Mouse (Mus musculus) C2C12 (cell line): ENCODE data around the gene Hoxc10. TPM values are rescaled to one million over a fixed set of nuclear protein-coding genes. Genes with fewer than 3 reads are reported as not detected.

Experiments used
- H3K27me3 ChIP-seq: one replicate; pipeline ENCODE4 v1.6.1; 2011; ENCODE audit not compliant: control insufficient read depth, insufficient read depth, insufficient read length
- H3K36me3 ChIP-seq: one replicate; pipeline ENCODE4 v1.6.1; 2011; ENCODE audit not compliant: control insufficient read depth, insufficient read depth
- H3K4me3 ChIP-seq: one replicate; pipeline ENCODE4 v1.5.1; 2011; ENCODE audit warnings: mild to moderate bottlenecking, control low read depth; ENCODE audit not compliant: poor library complexity, insufficient read depth, severe bottlenecking
- H3K79me2 ChIP-seq: one replicate; pipeline ENCODE4 v1.6.1; 2011; ENCODE audit not compliant: control insufficient read depth, insufficient read depth
- H3K79me3 ChIP-seq: one replicate; pipeline ENCODE4 v1.6.1; 2011; ENCODE audit warnings: low read depth, control low read depth
- H3ac ChIP-seq: one replicate; pipeline ENCODE3; 2011; ENCODE audit warnings: low read depth; ENCODE audit not compliant: control insufficient read depth, insufficient read length
- CEBPB ChIP-seq: IDR thresholded peaks from one replicate; pipeline ENCODE4 v1.6.1; 2011; ENCODE audit warnings: low read depth, mild to moderate bottlenecking, control low read depth, moderate library complexity
- CTCF ChIP-seq: IDR thresholded peaks from one replicate; pipeline ENCODE4 v1.5.1; 2011; ENCODE audit not compliant: control insufficient read depth, insufficient read depth, insufficient read length
- FOSL1 ChIP-seq: IDR thresholded peaks from one replicate; pipeline ENCODE4 v1.8.0; 2011; ENCODE audit warnings: mild to moderate bottlenecking, low read length; ENCODE audit not compliant: poor library complexity, insufficient read depth, severe bottlenecking
- MAX ChIP-seq: IDR thresholded peaks from one replicate; pipeline ENCODE4 v1.6.1; 2011; ENCODE audit warnings: mild to moderate bottlenecking, control low read depth
- MYOD1 ChIP-seq: IDR thresholded peaks from one replicate; pipeline ENCODE4 v1.6.1; 2011; ENCODE audit warnings: low read depth; ENCODE audit not compliant: control insufficient read depth, insufficient read length
- MYOG ChIP-seq: IDR thresholded peaks from one replicate; pipeline ENCODE4 v1.6.1; 2011; ENCODE audit not compliant: control insufficient read depth, insufficient read length; ENCODE audit errors: extremely low read depth
- USF1 ChIP-seq: IDR thresholded peaks from one replicate; pipeline ENCODE4 v1.6.1; 2011; ENCODE audit warnings: low read depth, mild to moderate bottlenecking, control low read depth, moderate library complexity
- polyA plus RNA-seq: library from polyadenylated mRNA; unstranded; fragments of >200 nt; fragmentation: generic; extraction: Trizol; gene quantifications from one replicate; pipeline ENCODE4 v1.2.1, GENCODE M21; 2012; ENCODE audit warnings: missing spikeins

Gene Hoxc10
- polyA plus RNA-seq, 1 experiment, result 49.6 TPM

DNA sequence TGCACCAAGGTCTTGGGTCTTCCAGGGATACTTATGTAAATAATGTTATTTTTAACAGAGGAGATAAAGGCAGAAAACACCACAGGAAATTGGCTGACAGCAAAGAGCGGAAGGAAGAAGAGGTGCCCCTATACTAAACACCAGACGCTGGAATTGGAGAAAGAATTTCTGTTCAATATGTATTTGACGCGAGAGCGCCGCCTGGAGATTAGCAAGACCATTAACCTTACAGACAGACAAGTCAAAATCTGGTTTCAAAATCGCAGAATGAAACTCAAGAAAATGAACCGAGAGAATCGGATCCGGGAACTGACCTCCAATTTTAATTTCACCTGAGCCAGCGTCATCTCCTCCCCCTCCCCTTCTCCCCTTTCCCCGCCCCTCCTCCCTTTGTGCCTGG, 4.1 kb downstream of the Hoxc10 start:
- Histone ChIP-seq H3ac (no peak overlapping the region), H3K79me2 (peaks cover 99% of the 10 kb centered on the region), H3K27me3 (no peaks in the 10 kb centered on the region), H3K79me3 (peaks cover 92% of the 10 kb centered on the region), H3K36me3 (peaks cover 12% of the 10 kb centered on the region), H3K4me3 (no peak overlapping the region)
- TF ChIP-seq FOSL1 (no peak), CTCF (no peak), CEBPB (no peak), MAX (no peak), MYOD1 (no peak)

DNA sequence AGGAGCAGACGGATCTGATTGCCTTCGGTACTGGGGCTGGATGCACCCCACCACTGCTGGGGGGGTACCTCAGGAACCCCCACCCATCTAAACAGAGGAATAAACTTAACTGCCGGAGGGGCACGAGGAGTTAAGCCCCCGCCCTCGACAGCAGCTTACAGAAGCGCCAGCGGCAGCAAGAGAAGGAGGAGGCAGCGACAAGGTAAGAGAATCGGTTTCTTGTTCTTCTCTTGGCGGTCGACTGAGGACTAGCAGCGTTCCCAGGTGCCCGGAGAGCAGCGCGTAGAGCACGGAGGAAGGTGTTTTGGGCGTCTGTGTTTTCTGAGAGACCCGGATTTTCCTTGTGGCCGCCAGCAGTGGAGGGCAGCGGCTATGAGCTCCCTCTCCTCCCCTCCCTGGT, 5.7 kb downstream of the Hoxc10 start:
- peaks cover 100% of the 10 kb centered on the region for H3K79me2 ChIP-seq
- peaks cover 12% of the 10 kb centered on the region for H3K36me3 ChIP-seq
- no peak for TF ChIP-seq USF1
- TF ChIP-seq CTCF, result no peak
- no peak for TF ChIP-seq MYOG
- TF ChIP-seq CEBPB, result no peak
- no peak for TF ChIP-seq MAX
- TF ChIP-seq FOSL1, result no peak
- TF ChIP-seq MYOD1, result no peak
- H3K27me3 ChIP-seq, result no peaks in the 10 kb centered on the region
- H3ac ChIP-seq, result peak overlapping the region; percentile 12
- peaks cover 93% of the 10 kb centered on the region for H3K79me3 ChIP-seq
- H3K4me3 ChIP-seq, result no peak overlapping the region

- Histone ChIP-seq H3K27me3 (no peaks in the 10 kb centered on the region), H3K79me3 (peaks cover 93% of the 10 kb centered on the region), H3K4me3 (no peak overlapping the region), H3K36me3 (peaks cover 12% of the 10 kb centered on the region), H3K79me2 (peaks cover 100% of the 10 kb centered on the region), H3ac (no peak overlapping the region)
- TF ChIP-seq USF1 (no peak), MYOG (no peak), CTCF (no peak), MAX (no peak), MYOD1 (no peak), FOSL1 (no peak), CEBPB (no peak)
Observed at GRCm38 (mm10) chr15:102972753-102973152, 6.2 kb downstream of the Hoxc10 start.

DNA sequence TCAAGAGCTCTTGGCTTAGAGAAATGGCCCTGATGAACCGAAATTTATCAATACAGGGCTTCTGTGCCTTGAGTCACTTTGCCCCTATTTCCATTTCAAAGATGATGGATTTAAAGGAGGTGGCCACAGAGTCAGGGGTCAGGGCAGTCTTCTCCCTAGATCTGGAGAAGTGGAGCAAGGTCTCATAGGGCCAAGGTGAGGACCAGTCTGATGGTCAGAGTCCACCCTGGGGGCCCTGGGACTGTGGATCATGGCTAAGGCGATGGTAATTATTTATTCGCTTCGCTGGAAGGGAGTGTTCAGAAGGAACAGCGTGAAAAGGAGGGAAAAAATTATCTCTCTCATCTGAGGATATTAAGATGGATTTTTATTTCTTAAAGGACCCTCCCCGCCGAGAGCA, 8.4 kb downstream of the Hoxc10 start:
- peaks cover 100% of the 10 kb centered on the region for H3K79me2 ChIP-seq
- H3K36me3 ChIP-seq, result peaks cover 12% of the 10 kb centered on the region
- no peaks in the 10 kb centered on the region for H3K27me3 ChIP-seq
- H3K79me3 ChIP-seq, result peaks cover 94% of the 10 kb centered on the region
- H3K4me3 ChIP-seq, result no peak overlapping the region
- H3ac ChIP-seq, result no peak overlapping the region
- TF ChIP-seq MYOG (no peak), CEBPB (no peak), MYOD1 (no peak), USF1 (no peak), MAX (no peak), CTCF (no peak), FOSL1 (no peak)

DNA sequence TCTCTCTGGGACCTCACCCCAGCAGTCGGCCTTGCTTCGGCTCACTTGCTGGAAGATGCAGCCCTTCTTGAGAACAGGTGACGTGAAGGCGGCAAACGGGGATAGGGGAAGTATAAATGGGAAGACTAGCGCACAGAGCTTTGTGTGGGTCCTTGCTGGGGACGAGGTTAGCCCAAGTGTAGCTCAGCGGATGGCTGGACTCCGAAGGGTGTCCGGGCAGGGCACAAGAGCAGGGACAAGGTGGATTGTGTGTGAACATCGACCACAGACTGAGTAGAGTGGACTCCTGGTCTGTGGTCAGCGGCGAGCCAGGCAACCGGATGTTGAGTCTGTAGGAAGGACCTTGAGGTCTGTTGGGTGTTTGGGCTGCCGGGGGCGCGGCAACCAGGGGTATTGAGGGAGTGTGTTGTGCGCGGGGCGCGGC, 9.1 kb downstream of the Hoxc10 start:
- peak overlapping the region; percentile 52 for H3K4me3 ChIP-seq
- peaks cover 94% of the 10 kb centered on the region for H3K79me3 ChIP-seq
- H3K27me3 ChIP-seq, result no peaks in the 10 kb centered on the region
- peaks cover 100% of the 10 kb centered on the region for H3K79me2 ChIP-seq
- peak; percentile 38 for TF ChIP-seq MYOD1
- no peak for TF ChIP-seq FOSL1
- H3K36me3 ChIP-seq, result peaks cover 12% of the 10 kb centered on the region
- peak overlapping the region; percentile 50 for H3ac ChIP-seq

- Histone ChIP-seq H3K27me3 (no peaks in the 10 kb centered on the region), H3K36me3 (peaks cover 12% of the 10 kb centered on the region), H3K4me3 (peak within 1 kb of the TSS; percentile 52), H3K79me3 (peaks cover 93% of the 10 kb centered on the region), H3ac (peak within 1 kb of the TSS; percentile 94), H3K79me2 (peaks cover 100% of the 10 kb centered on the region)
- TF ChIP-seq USF1 (no peak), MYOD1 (no peak), MYOG (no peak), CEBPB (no peak), MAX (no peak), CTCF (no peak), FOSL1 (no peak)
Observed at GRCm38 (mm10) chr15:102976171-102976570, 9.6 kb downstream of the Hoxc10 start, which contains the start of gene Hoxc9. Hoxc9 (plus strand) TSS chr15:102976439.
